Mouse (Mus musculus): ENCODE measurements around the gene Cd180.

Gene Cd180

GRCm38 (mm10) chr13:102778859-102779258 lies 85.5 kb downstream of the Cd180 start:
- DNase-seq (ENCODE audit: low read depth, low spot score), result no peak

GRCm38 (mm10) chr13:102779275-102779674 lies 85.9 kb downstream of the Cd180 start:
- no peak for DNase-seq (ENCODE audit: low read depth, low spot score)

DNA sequence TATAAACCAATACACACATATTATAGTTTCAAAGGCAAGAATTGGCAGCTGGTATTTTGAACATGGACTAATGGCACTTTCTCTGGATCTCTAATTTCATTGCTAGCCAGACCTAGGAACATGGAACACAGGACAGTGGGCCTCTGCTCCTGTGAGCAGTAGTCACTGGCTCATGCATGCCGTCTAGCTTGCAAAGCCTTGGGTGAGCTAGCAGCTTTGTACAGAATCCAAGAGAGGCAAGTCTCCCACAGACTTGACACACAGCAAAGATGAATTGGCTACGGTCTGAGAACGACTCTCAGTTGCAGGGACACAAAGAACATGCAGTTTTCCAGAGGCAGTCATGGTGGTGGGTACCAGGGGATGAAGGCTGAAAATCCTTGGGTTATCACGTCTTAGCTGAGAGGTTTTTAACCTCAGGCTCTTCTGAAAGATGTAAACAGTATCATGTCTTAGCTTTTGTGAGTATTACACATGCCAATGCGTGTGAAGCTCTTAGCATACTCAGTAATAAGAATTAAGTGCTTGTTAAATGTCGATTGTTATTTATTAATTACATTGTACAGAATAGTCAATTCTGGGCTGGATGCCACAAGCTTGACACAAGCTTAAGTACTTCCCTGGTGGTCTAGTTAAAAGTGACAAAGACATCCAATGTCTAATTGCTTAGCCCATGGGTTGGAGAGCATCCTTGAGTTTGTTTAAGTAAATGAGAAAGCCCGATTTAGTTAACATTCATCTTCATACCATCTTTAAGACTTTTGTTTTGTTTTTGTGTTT lies 90.4 kb downstream of the Cd180 start:
- DNase-seq (ENCODE audit: low read depth, low spot score), result peak; percentile 7

DNA sequence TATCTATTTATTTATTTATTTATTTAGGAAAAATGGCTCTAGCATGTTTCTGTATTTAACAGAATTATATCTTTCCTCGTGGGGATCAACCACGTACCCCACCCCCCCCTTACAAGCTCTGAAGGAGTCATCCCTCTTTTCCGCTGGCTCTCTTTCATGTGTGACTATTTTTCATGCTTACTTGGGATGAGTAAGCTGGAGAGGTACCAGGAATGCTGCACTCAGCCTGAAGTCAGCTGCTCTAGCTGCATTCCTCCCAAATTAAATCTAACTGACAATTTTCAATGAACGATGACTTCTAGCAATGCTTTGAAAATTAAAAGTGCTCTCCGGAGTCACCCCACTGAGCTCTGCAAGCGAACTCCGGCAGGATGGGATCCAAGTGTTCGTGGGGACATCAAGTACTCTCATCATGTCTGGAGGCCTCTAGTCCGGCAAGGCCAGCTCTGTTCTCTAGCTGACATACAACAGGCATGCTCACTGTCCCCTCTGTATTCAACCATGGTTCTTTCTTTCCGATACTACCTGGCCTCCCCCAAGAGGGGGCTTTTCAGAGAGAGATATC lies 93.4 kb downstream of the Cd180 start:
- peak; percentile 50 for DNase-seq (ENCODE audit: low read depth, low spot score)

All from skeletal muscle tissue, adult 2 months (tissue).